Mouse (Mus musculus) limb, embryonic 11.5 days (tissue): ENCODE measurements at regions not wholly inside any gene's neighbourhood (a gene's known extent, or its start where the extent isn't known, plus 50 kb on each side); places are given as distances from the start of the nearest gene placed in this dataset.

Experiments used
- ATAC-seq: fragments of 200-750 bp; cut with Nextera tagmentation; 2 replicates; pipeline ENCODE4 v1.8.0; 2017; ENCODE audit warnings: low read depth; ENCODE audit not compliant: insufficient number of reproducible peaks, low FRiP score, low TSS enrichment
- DNase-seq: peaks from one replicate; pipeline ENCODE4 v3.0.0-alpha.2; 2015; ENCODE audit warnings: low spot score
- H3K27ac ChIP-seq: fragments of 300-500 bp; sonication (generic); replicated peaks from 2 replicates; pipeline ENCODE4 v1.5.1; 2014; ENCODE audit warnings: low read depth, mild to moderate bottlenecking, low read length
- H3K27me3 ChIP-seq: fragments of 300-500 bp; sonication (generic); 2 replicates; pipeline ENCODE4 v1.6.1; 2014; ENCODE audit warnings: mild to moderate bottlenecking, low read length, mixed read lengths; ENCODE audit not compliant: control insufficient read depth, insufficient read depth
- H3K36me3 ChIP-seq: fragments of 300-500 bp; sonication (generic); 2 replicates; pipeline ENCODE4 v1.6.1; 2014; ENCODE audit warnings: mild to moderate bottlenecking, low read length, moderate library complexity, mixed read lengths; ENCODE audit not compliant: control insufficient read depth, insufficient read depth
- H3K4me1 ChIP-seq: fragments of 300-500 bp; sonication (generic); 2 replicates; pipeline ENCODE4 v1.6.1; 2014; ENCODE audit warnings: low read length, mixed read lengths; ENCODE audit not compliant: control insufficient read depth, insufficient read depth
- H3K4me2 ChIP-seq: fragments of 300-500 bp; sonication (generic); 2 replicates; pipeline ENCODE4 v1.6.1; 2014; ENCODE audit warnings: low read depth, mild to moderate bottlenecking, moderate library complexity; ENCODE audit not compliant: severe bottlenecking
- H3K4me3 ChIP-seq: fragments of 300-500 bp; sonication (generic); 2 replicates; pipeline ENCODE4 v1.5.1; 2014; ENCODE audit warnings: low read depth, low read length
- H3K9ac ChIP-seq: fragments of 300-500 bp; sonication (generic); 2 replicates; pipeline ENCODE4 v1.6.1; 2014; ENCODE audit warnings: mild to moderate bottlenecking, low read length
- H3K9me3 ChIP-seq: fragments of 300-500 bp; sonication (generic); 2 replicates; pipeline ENCODE4 v1.6.1; 2016; ENCODE audit warnings: low read length; ENCODE audit not compliant: control insufficient read depth
- WGBS: fragments of 180-500 bp; shearing (Covaris S2); extraction: QIAGEN DNeasy Blood & Tissue Kit; methylation state at CpG from one replicate; pipeline ENCODE4 v1.1.7; 2014; 5-methylcytosine and 5-hydroxymethylcytosine counted together

- no peaks in the 10 kb centered on the region for H3K36me3 ChIP-seq
- no peaks in the 10 kb centered on the region for H3K9me3 ChIP-seq
- H3K4me1 ChIP-seq = no peaks in the 10 kb centered on the region
- ATAC-seq = no peak
- no peak overlapping the region for H3K27ac ChIP-seq
- 84% methylated on average over 6 of the region's 6 CpGs for WGBS
- H3K27me3 ChIP-seq = no peaks in the 10 kb centered on the region
- no peak overlapping the region for H3K9ac ChIP-seq
- no peak overlapping the region for H3K4me3 ChIP-seq
- no peak for DNase-seq
- H3K4me2 ChIP-seq = no peak overlapping the region
Measured at GRCm38 (mm10) chr12:13809291-13810154, 342.3 kb downstream of the Fam84a start.

- no peaks in the 10 kb centered on the region for H3K4me1 ChIP-seq
- H3K9ac ChIP-seq = no peak overlapping the region
- ATAC-seq (no peak), DNase-seq (no peak)
- 88% methylated on average over 2 of the region's 2 CpGs for WGBS
- no peak overlapping the region for H3K4me3 ChIP-seq
- no peaks in the 10 kb centered on the region for H3K36me3 ChIP-seq
- H3K9me3 ChIP-seq = no peaks in the 10 kb centered on the region
- no peak overlapping the region for H3K4me2 ChIP-seq
- H3K27me3 ChIP-seq = no peaks in the 10 kb centered on the region
- H3K27ac ChIP-seq = no peak overlapping the region
Measured at GRCm38 (mm10) chr12:13779752-13780151, 372.1 kb downstream of the Fam84a start.

GRCm38 (mm10) chr12:13776687-13777086 lies 375.2 kb downstream of the Fam84a start:
- Histone ChIP-seq H3K36me3 (no peaks in the 10 kb centered on the region), H3K27ac (no peak overlapping the region), H3K9me3 (no peaks in the 10 kb centered on the region), H3K9ac (no peak overlapping the region), H3K4me1 (no peaks in the 10 kb centered on the region), H3K27me3 (no peaks in the 10 kb centered on the region), H3K4me3 (no peak overlapping the region), H3K4me2 (no peak overlapping the region)
- ATAC-seq (no peak), DNase-seq (no peak)
- 68% methylated on average over 1 of the region's 1 CpGs for WGBS

- H3K4me3 ChIP-seq = no peak overlapping the region
- DNase-seq (no peak), ATAC-seq (no peak)
- H3K27me3 ChIP-seq = no peaks in the 10 kb centered on the region
- H3K27ac ChIP-seq = no peak overlapping the region
- H3K4me2 ChIP-seq = no peak overlapping the region
- H3K9me3 ChIP-seq = no peaks in the 10 kb centered on the region
- H3K4me1 ChIP-seq = no peaks in the 10 kb centered on the region
- H3K9ac ChIP-seq = no peak overlapping the region
- WGBS = 95% methylated on average over 2 of the region's 2 CpGs
- H3K36me3 ChIP-seq = no peaks in the 10 kb centered on the region
Measured at GRCm38 (mm10) chr12:13769696-13770095, 382.2 kb downstream of the Fam84a start.

GRCm38 (mm10) chr12:13769156-13769555 lies 382.7 kb downstream of the Fam84a start:
- H3K36me3 ChIP-seq = no peaks in the 10 kb centered on the region
- H3K9me3 ChIP-seq = no peaks in the 10 kb centered on the region
- no peak overlapping the region for H3K27ac ChIP-seq
- H3K4me3 ChIP-seq = no peak overlapping the region
- no peaks in the 10 kb centered on the region for H3K27me3 ChIP-seq
- ATAC-seq = no peak
- DNase-seq = no peak
- no peak overlapping the region for H3K4me2 ChIP-seq
- no peak overlapping the region for H3K9ac ChIP-seq
- H3K4me1 ChIP-seq = no peaks in the 10 kb centered on the region
- 89% methylated on average over 4 of the region's 4 CpGs for WGBS

GRCm38 (mm10) chr12:13766486-13766885 lies 385.4 kb downstream of the Fam84a start:
- Histone ChIP-seq H3K4me3 (no peak overlapping the region), H3K27ac (no peak overlapping the region), H3K4me1 (no peaks in the 10 kb centered on the region), H3K27me3 (no peaks in the 10 kb centered on the region), H3K9me3 (no peaks in the 10 kb centered on the region), H3K9ac (no peak overlapping the region), H3K36me3 (no peaks in the 10 kb centered on the region), H3K4me2 (no peak overlapping the region)
- ATAC-seq (no peak), DNase-seq (no peak)
- 91% methylated on average over 3 of the region's 3 CpGs for WGBS

- H3K4me3 ChIP-seq = no peak overlapping the region
- H3K9me3 ChIP-seq = no peaks in the 10 kb centered on the region
- H3K9ac ChIP-seq = no peak overlapping the region
- H3K4me2 ChIP-seq = no peak overlapping the region
- H3K27me3 ChIP-seq = no peaks in the 10 kb centered on the region
- H3K27ac ChIP-seq = no peak overlapping the region
- H3K36me3 ChIP-seq = no peaks in the 10 kb centered on the region
- ATAC-seq = no peak
- 83% methylated on average over 2 of the region's 2 CpGs for WGBS
- no peak for DNase-seq
- no peaks in the 10 kb centered on the region for H3K4me1 ChIP-seq
Measured at GRCm38 (mm10) chr12:13753878-13754277, 398.0 kb downstream of the Fam84a start.

- no peaks in the 10 kb centered on the region for H3K27me3 ChIP-seq
- H3K27ac ChIP-seq = no peak overlapping the region
- 75% methylated on average over 2 of the region's 2 CpGs for WGBS
- no peak overlapping the region for H3K4me2 ChIP-seq
- no peak overlapping the region for H3K9ac ChIP-seq
- H3K36me3 ChIP-seq = no peaks in the 10 kb centered on the region
- ATAC-seq = no peak
- H3K4me1 ChIP-seq = no peaks in the 10 kb centered on the region
- no peak overlapping the region for H3K4me3 ChIP-seq
- DNase-seq = no peak
- H3K9me3 ChIP-seq = no peaks in the 10 kb centered on the region
Measured at GRCm38 (mm10) chr12:13744323-13744931, 407.4 kb downstream of the Fam84a start.
